Mouse (Mus musculus) heart, postnatal 0 days (tissue): Measurements from ENCODE around the gene Btbd10.

Experiments
- CTCF ChIP-seq: IDR thresholded peaks from 2 replicates; pipeline ENCODE4 v1.5.1; 2016; ENCODE audit warnings: antibody characterized with exemption, control low read depth, low read depth
- EP300 ChIP-seq: IDR thresholded peaks from 2 replicates; pipeline ENCODE4 v1.6.1; 2016; ENCODE audit warnings: antibody characterized with exemption, low read depth

GRCm38 (mm10) chr7:113388470-113388869 lies 19.3 kb upstream of the Btbd10 start, which contains the start of gene Pth:
- TF ChIP-seq CTCF (no peak), EP300 (no peak)
